Mouse (Mus musculus) c-Kit-positive CD71-positive TER-119-negative erythroid progenitor cells, embryonic 14.5 days (primary cell): ENCODE results near the gene Frg2f1.
"Not testable (repeated sequence)": the region's sequence is repeated elsewhere in the genome, so short reads cannot be mapped to it uniquely, and the experiment has no call there.

Experiments used
- DNase-seq: peaks from one replicate; pipeline ENCODE4 v3.0.0-alpha.2; 2013; ENCODE audit warnings: low read depth

The Frg2f1 gene

DNA sequence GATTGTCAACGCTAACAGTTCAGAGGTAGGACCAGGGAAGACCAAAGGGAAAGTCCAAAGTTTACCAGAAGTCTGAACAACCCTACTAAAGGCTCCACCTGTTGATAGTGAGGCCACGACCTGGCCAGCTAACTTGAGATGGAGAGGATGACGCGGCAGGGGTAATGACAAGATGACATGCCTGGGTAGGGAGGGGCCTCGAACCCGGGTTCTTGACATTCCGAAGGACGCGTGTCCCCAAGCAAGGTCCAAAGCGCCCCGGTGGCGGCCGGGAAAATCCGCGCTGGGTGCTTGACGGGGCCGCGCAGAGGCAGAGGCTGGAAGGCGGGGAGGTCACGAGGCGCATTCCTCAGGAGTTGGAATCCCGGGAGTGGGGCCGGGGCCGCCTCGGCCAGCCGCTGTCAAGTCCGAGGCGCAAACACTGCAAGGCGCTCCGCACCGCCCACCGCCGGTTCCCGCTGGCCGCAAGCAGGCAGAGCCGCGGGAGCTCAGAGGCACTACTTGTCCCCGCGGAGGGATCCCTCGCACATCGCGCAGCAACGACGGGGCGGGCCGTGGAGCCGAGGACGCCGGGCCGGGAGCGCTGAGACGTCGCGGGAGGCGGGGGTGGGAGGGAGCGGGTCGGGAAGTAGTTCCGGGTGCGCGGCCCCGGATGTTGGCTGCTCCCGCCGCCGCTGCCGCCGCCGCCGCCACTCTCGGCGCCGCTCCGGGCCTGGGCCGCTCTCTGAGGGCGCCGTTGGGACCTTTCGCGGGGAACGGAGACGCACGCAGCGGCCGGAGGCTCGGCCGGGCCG is at the start of gene Frg2f1:
TSS of gene Frg2f1 (minus strand) at position 499 of the 794 bp plus-strand sequence.
- peak; percentile 76 for DNase-seq

GRCm38 (mm10) chr4:119588037-119588436 is 48.7 kb upstream of the Frg2f1 start:
- no peak for DNase-seq

DNA sequence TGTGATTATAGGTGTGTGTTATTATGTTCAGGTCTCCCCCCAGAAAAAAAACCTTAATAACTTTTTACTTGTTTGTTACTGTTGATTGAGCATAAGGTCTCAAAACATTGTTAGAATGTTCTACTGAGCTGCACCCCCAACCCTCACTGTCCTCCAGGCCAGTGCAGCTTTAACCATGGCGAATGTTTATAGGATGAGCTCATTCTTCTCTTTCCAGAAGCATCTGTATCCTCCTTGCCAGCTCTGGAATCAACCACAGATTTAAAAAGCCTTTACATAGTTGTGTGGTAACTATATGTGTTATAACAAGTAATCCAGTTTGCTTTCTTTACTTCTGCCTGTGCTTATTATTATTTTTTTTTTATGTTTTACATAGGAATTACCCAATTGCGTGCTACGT is 36.1 kb upstream of the Frg2f1 start:
- DNase-seq = no peak

DNA sequence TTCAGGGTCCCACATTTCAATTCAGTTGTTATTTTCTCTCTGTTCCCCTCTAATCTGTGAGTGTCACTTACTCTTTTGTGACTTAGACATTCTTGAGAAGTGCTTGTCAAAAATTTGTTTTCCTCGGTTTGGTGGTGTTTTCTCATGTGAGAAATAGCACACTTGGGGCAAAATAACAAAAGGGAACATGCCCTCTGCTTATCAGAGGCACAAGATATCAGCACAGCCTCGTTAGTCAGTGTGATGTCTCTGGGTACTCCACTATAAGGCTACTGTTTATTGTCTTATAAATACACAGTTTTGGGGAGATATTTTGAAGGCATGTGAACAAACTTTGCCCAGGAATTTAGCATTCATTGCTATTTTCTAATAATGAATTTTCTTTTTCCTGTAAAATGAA is 35.2 kb upstream of the Frg2f1 start:
- DNase-seq = no peak

- no peak for DNase-seq
Observed at GRCm38 (mm10) chr4:119572682-119573081, 33.4 kb upstream of the Frg2f1 start.

GRCm38 (mm10) chr4:119566322-119566835 is 27.1 kb upstream of the Frg2f1 start:
- DNase-seq = no peak

GRCm38 (mm10) chr4:119563136-119563535 is 23.8 kb upstream of the Frg2f1 start:
- no peak for DNase-seq

DNA sequence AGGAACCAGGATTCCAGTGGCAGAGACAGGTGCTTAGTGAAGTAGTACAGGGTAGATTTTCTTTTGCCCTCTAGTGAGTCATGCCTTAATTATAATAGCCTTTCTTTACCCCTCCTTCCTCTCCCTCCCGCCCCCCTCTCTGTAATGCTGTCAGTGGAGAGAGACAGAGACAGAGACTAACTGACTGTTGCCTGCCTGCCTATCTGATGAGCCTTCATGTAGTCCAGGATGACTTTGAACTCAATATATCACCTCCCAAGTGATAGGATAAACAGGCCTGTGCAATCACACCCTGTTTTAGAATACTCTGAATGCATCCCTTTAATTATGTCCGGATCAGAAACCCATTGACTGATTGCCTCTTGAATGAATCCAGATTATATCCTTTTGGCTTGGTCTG is 16.1 kb upstream of the Frg2f1 start:
- no peak for DNase-seq

GRCm38 (mm10) chr4:119550864-119551263 is 11.5 kb upstream of the Frg2f1 start:
- no peak for DNase-seq

DNA sequence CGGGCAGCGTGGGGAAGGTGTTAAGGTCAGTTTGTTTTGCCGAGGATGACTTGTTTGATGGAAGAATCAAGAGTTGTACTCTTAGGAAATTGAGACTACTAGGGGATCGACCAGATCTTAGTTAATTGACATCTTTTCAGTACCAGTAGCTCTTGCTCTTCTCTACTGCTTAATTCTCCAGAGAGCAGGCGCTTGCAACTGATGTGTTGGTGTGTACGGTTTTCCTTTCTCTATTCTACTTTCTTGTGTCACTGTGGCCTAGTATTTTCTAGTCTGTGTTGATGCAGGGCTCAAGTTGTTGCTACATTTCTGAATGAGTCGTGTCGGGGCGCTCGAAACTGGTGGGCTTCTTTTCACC is 1.2 kb upstream of the Frg2f1 start:
- DNase-seq = no peak

GRCm38 (mm10) chr4:119539836-119540532 is 655 bp upstream of the Frg2f1 start:
- DNase-seq = peak; percentile 22

- DNase-seq = no peak
Observed at GRCm38 (mm10) chr4:119537436-119537835, 1.9 kb downstream of the Frg2f1 start.

GRCm38 (mm10) chr4:119536615-119537014 is 2.7 kb downstream of the Frg2f1 start, which contains the start of gene Foxj3:
Gene Foxj3, plus strand, starts transcription at chr4:119537004.
- DNase-seq = not testable (repeated sequence)

DNA sequence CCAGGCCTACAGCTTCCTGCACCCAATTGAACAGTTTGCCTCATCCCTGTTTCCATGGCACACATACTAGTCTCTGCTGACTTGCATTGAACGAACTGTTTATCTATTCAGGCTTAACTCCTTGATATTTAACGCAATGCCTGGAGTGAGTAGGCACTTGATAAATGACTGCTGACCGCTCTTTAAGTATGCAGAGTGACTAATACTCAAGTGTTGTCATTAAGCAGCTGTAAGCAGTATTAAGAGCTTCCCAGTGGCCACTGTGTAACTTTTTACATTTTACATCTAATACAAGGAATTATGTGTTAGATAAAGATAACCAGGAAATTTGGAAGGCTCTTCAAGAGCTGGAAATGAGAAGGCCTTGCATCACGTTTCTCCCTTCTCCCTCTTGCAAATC is 4.2 kb downstream of the Frg2f1 start:
- no peak for DNase-seq

DNA sequence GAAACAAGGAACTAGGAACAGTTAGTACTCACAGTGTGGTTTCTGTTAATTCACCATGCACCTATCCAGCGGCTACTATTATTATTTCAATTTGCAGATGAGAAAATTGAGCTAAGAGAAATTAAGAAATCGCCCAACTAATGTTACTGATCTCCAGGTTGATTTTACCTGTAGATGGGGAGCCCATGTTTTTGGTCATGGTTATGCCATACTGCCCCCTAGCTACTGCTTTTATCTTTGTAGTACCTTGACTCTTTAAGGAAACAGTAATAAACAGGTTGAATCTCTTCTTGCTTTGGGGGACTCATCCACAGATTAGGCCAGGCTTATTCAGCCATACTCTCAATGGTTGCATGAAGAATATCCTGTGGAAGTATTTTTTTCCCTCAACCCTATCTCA is 7.5 kb downstream of the Frg2f1 start:
- no peak for DNase-seq

GRCm38 (mm10) chr4:119526329-119526845 is 12.9 kb downstream of the Frg2f1 start:
- DNase-seq = no peak

DNA sequence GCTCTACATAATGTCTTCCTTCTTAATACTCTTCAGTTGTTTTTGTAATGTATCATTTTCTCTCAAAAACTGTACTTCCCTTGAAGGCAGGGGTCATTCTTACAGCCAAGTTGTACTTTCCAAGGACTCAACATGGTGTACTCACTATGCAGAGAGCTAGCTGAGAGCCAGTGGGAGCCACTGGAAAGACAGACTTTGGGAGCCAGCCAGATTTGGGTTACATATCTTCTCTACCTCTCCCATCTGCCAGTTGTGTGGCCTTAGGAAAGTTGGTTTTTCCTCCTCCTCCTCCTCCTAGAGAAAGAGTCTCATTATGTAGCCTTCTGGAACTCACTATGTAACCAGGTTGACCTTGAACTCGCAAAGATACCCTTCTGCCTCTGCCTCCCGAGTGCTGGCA is 14.9 kb downstream of the Frg2f1 start:
- no peak for DNase-seq

- DNase-seq = no peak
Observed at GRCm38 (mm10) chr4:119524010-119524409, 15.3 kb downstream of the Frg2f1 start.

DNA sequence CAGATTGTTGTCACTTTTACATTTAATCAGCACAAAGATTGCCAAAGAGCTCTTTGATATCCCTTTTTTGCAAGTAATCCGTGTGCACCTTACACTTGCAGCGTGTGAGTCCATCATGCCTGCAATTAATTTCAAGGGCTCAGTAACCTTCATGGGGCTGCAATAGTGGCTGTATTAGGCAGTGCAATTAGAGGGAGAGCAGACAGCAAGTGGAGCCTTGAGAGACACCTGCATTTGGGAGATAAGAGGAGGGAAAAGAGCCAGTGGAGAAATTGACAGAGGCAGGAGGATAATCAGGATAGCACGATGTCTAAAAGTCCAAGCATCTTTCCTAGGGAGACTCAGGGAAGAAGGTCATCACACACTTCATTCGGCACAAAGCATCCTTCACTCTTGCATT is 15.8 kb downstream of the Frg2f1 start:
- no peak for DNase-seq

GRCm38 (mm10) chr4:119512731-119513141 is 26.6 kb downstream of the Frg2f1 start:
- DNase-seq = no peak

- no peak for DNase-seq
Observed at GRCm38 (mm10) chr4:119511591-119511990, 27.7 kb downstream of the Frg2f1 start.

GRCm38 (mm10) chr4:119498319-119498848 is 40.9 kb downstream of the Frg2f1 start:
- no peak for DNase-seq

GRCm38 (mm10) chr4:119492933-119493327 is 46.4 kb downstream of the Frg2f1 start:
- DNase-seq = no peak
